Mouse (Mus musculus): ENCODE measurements at regions not wholly inside any gene's neighbourhood (a gene's known extent, or its start where the extent isn't known, plus 50 kb on each side); places are given as distances from the start of the nearest gene placed in this dataset.

- Histone ChIP-seq H3K4me3 (replicated peaks) (no peak overlapping the region), H3K4me2 (replicated peaks) (no peak overlapping the region), H3K4me1 (no peaks in the 10 kb centered on the region), H3K9ac (no peak overlapping the region), H3K9me3 (replicated peaks) (no peaks in the 10 kb centered on the region), H3K27me3 (no peaks in the 10 kb centered on the region), H3K36me3 (no peaks in the 10 kb centered on the region), H3K27ac (replicated peaks) (no peak overlapping the region)
- 79% methylated on average over 5 of the region's 5 CpGs for WGBS
- ATAC-seq (ENCODE audit: insufficient number of reproducible peaks, low FRiP score, low TSS enrichment, low read depth) = no peak
Measured at GRCm38 (mm10) chr1:88851931-88852330, 149.9 kb upstream of the Arl4c start.

DNA sequence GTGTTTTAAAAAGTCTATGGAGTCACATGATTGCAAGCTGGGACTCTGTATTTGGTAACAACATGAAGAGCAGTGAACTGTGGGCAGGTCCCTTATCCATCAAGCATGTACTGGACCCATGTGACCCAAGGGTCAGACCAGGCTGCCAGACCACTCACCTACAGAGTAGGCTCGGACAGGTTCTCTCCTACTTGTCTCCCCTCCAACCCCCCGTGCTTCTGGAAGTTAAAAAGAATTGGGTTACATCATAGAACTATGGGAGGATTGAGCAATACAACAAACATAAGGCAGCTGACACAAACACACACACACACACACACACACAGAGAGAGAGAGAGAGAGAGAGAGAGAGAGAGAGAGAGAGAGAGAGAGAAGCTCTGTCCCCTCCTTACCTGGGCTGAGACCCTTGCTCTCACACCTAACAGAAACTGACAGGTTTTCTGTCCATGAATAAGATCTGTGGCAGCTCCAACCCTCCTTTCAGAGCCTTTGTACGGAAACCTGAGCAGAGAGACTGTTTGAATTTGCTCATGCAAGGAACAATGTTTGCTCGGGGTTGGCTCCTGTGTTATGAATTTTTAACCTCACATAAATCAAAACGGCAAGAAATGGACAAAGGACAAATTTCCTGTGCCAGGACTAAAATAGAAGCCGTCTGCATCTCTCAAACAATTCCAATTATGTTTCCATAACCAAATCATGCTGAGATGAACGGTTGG, 159.0 kb upstream of the Arl4c start:
- Histone ChIP-seq H3K27me3 (no peaks in the 10 kb centered on the region), H3K9ac (no peak overlapping the region), H3K4me3 (replicated peaks) (no peak overlapping the region), H3K27ac (replicated peaks) (0 out of 2 replicates have a peak overlapping the region, but pooled peaks have one; percentile 28), H3K36me3 (no peaks in the 10 kb centered on the region), H3K4me1 (no peaks in the 10 kb centered on the region; the same call in 1 of the 2 replicates), H3K9me3 (replicated peaks) (no peaks in the 10 kb centered on the region), H3K4me2 (replicated peaks) (no peak overlapping the region)
- 40% methylated on average over 7 of the region's 7 CpGs for WGBS
- ATAC-seq (ENCODE audit: insufficient number of reproducible peaks, low FRiP score, low TSS enrichment, low read depth) = no peak

GRCm38 (mm10) chr1:88861590-88861935, 159.5 kb upstream of the Arl4c start:
- 53% methylated on average over 4 of the region's 4 CpGs for WGBS
- H3K27ac ChIP-seq (replicated peaks) = no peak overlapping the region

DNA sequence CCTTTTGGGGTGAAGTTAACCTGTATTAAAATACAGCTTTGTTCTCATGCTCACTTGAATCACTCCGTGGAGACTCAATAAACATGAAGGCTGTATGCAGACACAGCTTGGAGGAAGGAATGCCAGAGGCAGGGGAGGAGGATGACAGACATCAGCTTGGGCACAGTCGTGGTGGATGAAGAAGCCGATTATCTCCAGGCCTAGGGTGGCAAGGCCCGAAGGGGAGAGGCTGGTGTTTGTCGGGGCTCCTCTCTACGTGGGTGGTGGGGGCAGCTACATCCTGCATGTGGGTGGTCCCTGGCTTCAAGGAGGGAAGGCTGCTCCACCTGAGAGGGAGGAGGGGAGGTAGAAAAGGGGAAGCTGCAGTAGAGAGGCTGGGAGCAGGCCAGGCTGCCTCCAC, 163.4 kb upstream of the Arl4c start:
- no peak for ATAC-seq (ENCODE audit: insufficient number of reproducible peaks, low FRiP score, low TSS enrichment, low read depth)
- H3K4me2 ChIP-seq (replicated peaks) = no peak overlapping the region
- no peak overlapping the region for H3K4me3 ChIP-seq (replicated peaks)
- peaks cover 5% of the 10 kb centered on the region for H3K4me1 ChIP-seq
- H3K9me3 ChIP-seq (replicated peaks) = no peaks in the 10 kb centered on the region
- H3K9ac ChIP-seq = no peak overlapping the region
- no peaks in the 10 kb centered on the region for H3K27me3 ChIP-seq
- WGBS = 18% methylated on average over 6 of the region's 6 CpGs
- H3K27ac ChIP-seq (replicated peaks) = no peak overlapping the region
- no peaks in the 10 kb centered on the region for H3K36me3 ChIP-seq

More at GRCm38 (mm10) chr1:88861590-88861935, 159.5 kb upstream of the Arl4c start:
- no peak for ATAC-seq (ENCODE audit: insufficient number of reproducible peaks, low FRiP score, low TSS enrichment, low read depth)
- Histone ChIP-seq H3K36me3 (no peaks in the 10 kb centered on the region), H3K4me1 (no peaks in the 10 kb centered on the region; the same call in 1 of the 2 replicates), H3K4me3 (replicated peaks) (no peak overlapping the region), H3K27me3 (no peaks in the 10 kb centered on the region), H3K4me2 (replicated peaks) (no peak overlapping the region), H3K9me3 (replicated peaks) (no peaks in the 10 kb centered on the region), H3K9ac (no peak overlapping the region)

DNA sequence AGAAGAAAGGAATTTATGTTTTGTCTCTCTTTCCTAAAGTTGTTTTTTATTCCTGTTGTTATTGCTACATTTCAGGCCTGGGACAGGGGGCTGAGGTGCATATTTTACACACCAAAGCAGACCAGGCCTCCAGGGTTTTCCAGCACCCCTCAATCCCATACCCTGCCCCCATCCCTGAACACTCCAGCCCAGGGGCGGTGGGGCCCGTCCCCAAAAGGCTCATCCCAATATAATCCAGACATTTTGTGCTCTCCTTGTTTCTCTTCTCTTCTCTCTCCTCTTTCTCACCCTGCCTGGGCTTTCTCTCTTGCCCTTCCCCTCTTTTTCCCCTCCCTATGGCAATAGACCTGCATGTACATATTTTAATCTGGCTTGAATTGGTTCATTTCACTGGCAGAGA, 164.6 kb upstream of the Arl4c start:
- Histone ChIP-seq H3K4me3 (replicated peaks) (no peak overlapping the region), H3K4me2 (replicated peaks) (no peak overlapping the region), H3K27me3 (no peaks in the 10 kb centered on the region), H3K36me3 (no peaks in the 10 kb centered on the region), H3K27ac (replicated peaks) (no peak overlapping the region), H3K9ac (no peak overlapping the region), H3K4me1 (peaks cover 5% of the 10 kb centered on the region), H3K9me3 (replicated peaks) (no peaks in the 10 kb centered on the region)
- ATAC-seq (ENCODE audit: insufficient number of reproducible peaks, low FRiP score, low TSS enrichment, low read depth) = no peak
- 88% methylated on average over 2 of the region's 2 CpGs for WGBS

- H3K36me3 ChIP-seq = no peaks in the 10 kb centered on the region
- no peaks in the 10 kb centered on the region for H3K27me3 ChIP-seq
- peaks cover 5% of the 10 kb centered on the region for H3K4me1 ChIP-seq
- 64% methylated on average over 3 of the region's 3 CpGs for WGBS
- H3K4me3 ChIP-seq (replicated peaks) = no peak overlapping the region
- no peaks in the 10 kb centered on the region for H3K9me3 ChIP-seq (replicated peaks)
- ATAC-seq (ENCODE audit: insufficient number of reproducible peaks, low FRiP score, low TSS enrichment, low read depth) = no peak
- H3K9ac ChIP-seq = no peak overlapping the region
- H3K4me2 ChIP-seq (replicated peaks) = no peak overlapping the region
- H3K27ac ChIP-seq (replicated peaks) = no peak overlapping the region
Measured at GRCm38 (mm10) chr1:88867138-88867537, 165.1 kb upstream of the Arl4c start.

- H3K4me3 ChIP-seq (replicated peaks) = no peak overlapping the region
- WGBS = 52% methylated on average over 4 of the region's 4 CpGs
- H3K36me3 ChIP-seq = no peaks in the 10 kb centered on the region
- H3K27ac ChIP-seq (replicated peaks) = no peak overlapping the region
- H3K9ac ChIP-seq = no peak overlapping the region
- ATAC-seq (ENCODE audit: insufficient number of reproducible peaks, low FRiP score, low TSS enrichment, low read depth) = no peak
- no peaks in the 10 kb centered on the region for H3K27me3 ChIP-seq
- no peak overlapping the region for H3K4me2 ChIP-seq (replicated peaks)
- no peaks in the 10 kb centered on the region for H3K9me3 ChIP-seq (replicated peaks)
- peaks cover 5% of the 10 kb centered on the region for H3K4me1 ChIP-seq
Measured at GRCm38 (mm10) chr1:88869885-88870284, 167.9 kb upstream of the Arl4c start.

DNA sequence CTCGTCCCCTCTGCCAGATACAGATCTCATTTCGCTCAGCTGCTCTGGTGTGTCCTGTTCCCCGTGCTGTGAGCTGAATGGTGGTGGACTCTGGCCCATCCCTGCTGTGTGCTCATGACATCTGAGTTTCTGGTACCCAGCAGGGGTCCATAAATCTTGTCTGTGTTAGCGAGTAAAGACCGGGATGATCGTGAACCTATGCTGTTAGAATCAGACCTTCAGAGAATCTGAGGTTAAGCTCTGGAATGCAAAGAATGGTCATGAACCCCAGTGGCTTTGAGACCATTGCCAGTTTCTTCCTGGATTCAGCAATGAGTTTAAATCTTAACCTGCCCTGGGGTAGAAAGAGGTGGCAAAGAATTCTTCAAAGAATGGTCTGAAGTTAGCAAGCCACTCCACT, 173.3 kb upstream of the Arl4c start:
- Histone ChIP-seq H3K27ac (replicated peaks) (no peak overlapping the region), H3K4me3 (replicated peaks) (no peak overlapping the region), H3K27me3 (no peaks in the 10 kb centered on the region), H3K4me1 (peaks cover 10% of the 10 kb centered on the region), H3K36me3 (no peaks in the 10 kb centered on the region), H3K9ac (no peak overlapping the region), H3K9me3 (replicated peaks) (no peaks in the 10 kb centered on the region), H3K4me2 (replicated peaks) (no peak overlapping the region)
- 71% methylated on average over 6 of the region's 6 CpGs for WGBS
- no peak for ATAC-seq (ENCODE audit: insufficient number of reproducible peaks, low FRiP score, low TSS enrichment, low read depth)

- Histone ChIP-seq H3K4me1 (peaks cover 10% of the 10 kb centered on the region), H3K4me2 (replicated peaks) (no peak overlapping the region), H3K9ac (no peak overlapping the region), H3K4me3 (replicated peaks) (no peak overlapping the region), H3K27ac (replicated peaks) (no peak overlapping the region), H3K36me3 (no peaks in the 10 kb centered on the region), H3K9me3 (replicated peaks) (no peaks in the 10 kb centered on the region; the same call in 1 of the 2 replicates), H3K27me3 (no peaks in the 10 kb centered on the region)
- ATAC-seq (ENCODE audit: insufficient number of reproducible peaks, low FRiP score, low TSS enrichment, low read depth) = no peak
- 70% methylated on average over 11 of the region's 11 CpGs for WGBS
Measured at GRCm38 (mm10) chr1:88877441-88877840, 175.4 kb upstream of the Arl4c start.

GRCm38 (mm10) chr1:88878831-88879230, 176.8 kb upstream of the Arl4c start:
- Histone ChIP-seq H3K27ac (replicated peaks) (no peak overlapping the region), H3K9me3 (replicated peaks) (no peaks in the 10 kb centered on the region; the same call in 1 of the 2 replicates), H3K27me3 (no peaks in the 10 kb centered on the region), H3K4me2 (replicated peaks) (no peak overlapping the region), H3K36me3 (no peaks in the 10 kb centered on the region), H3K9ac (no peak overlapping the region), H3K4me1 (peaks cover 10% of the 10 kb centered on the region), H3K4me3 (replicated peaks) (no peak overlapping the region)
- 85% methylated on average over 10 of the region's 10 CpGs for WGBS
- no peak for ATAC-seq (ENCODE audit: insufficient number of reproducible peaks, low FRiP score, low TSS enrichment, low read depth)

GRCm38 (mm10) chr1:88879367-88879766, 177.3 kb upstream of the Arl4c start:
- 74% methylated on average over 5 of the region's 5 CpGs for WGBS
- ATAC-seq (ENCODE audit: insufficient number of reproducible peaks, low FRiP score, low TSS enrichment, low read depth) = no peak
- H3K27me3 ChIP-seq = no peaks in the 10 kb centered on the region
- H3K9ac ChIP-seq = no peak overlapping the region
- no peak overlapping the region for H3K4me2 ChIP-seq (replicated peaks)
- H3K36me3 ChIP-seq = no peaks in the 10 kb centered on the region
- H3K4me1 ChIP-seq = peaks cover 10% of the 10 kb centered on the region
- H3K27ac ChIP-seq (replicated peaks) = no peak overlapping the region
- no peaks in the 10 kb centered on the region; the same call in 1 of the 2 replicates for H3K9me3 ChIP-seq (replicated peaks)
- H3K4me3 ChIP-seq (replicated peaks) = no peak overlapping the region

- no peak overlapping the region for H3K27ac ChIP-seq (replicated peaks)
- ATAC-seq (ENCODE audit: insufficient number of reproducible peaks, low FRiP score, low TSS enrichment, low read depth) = no peak
- no peak overlapping the region for H3K4me2 ChIP-seq (replicated peaks)
- WGBS = 77% methylated on average over 4 of the region's 4 CpGs
- H3K9me3 ChIP-seq (replicated peaks) = no peaks in the 10 kb centered on the region
- H3K36me3 ChIP-seq = no peaks in the 10 kb centered on the region
- H3K4me1 ChIP-seq = no peaks in the 10 kb centered on the region
- H3K27me3 ChIP-seq = no peaks in the 10 kb centered on the region
- H3K4me3 ChIP-seq (replicated peaks) = no peak overlapping the region
- no peak overlapping the region for H3K9ac ChIP-seq
Measured at GRCm38 (mm10) chr1:88891041-88891440, 179.2 kb upstream of the Sh3bp4 start.
